Mouse (Mus musculus): ENCODE results near the gene Hoxb7. TPM values are rescaled to one million over a fixed set of nuclear protein-coding genes. Genes with fewer than 3 reads are reported as not detected.

Gene Hoxb7
- polyA plus RNA-seq, 1 experiment, result not detected

- H3K4me3 ChIP-seq (ENCODE audit: low read depth, low read length), result no peak overlapping the region
- H3K9me3 ChIP-seq (replicated peaks; ENCODE audit: control insufficient read depth, insufficient read depth, low read length, poor library complexity, severe bottlenecking), result no peaks in the 10 kb centered on the region
- H3K36me3 ChIP-seq (ENCODE audit: control insufficient read depth, insufficient read depth, low read length, poor library complexity, severe bottlenecking), result no peaks in the 10 kb centered on the region
- H3K4me1 ChIP-seq (ENCODE audit: control insufficient read depth, insufficient read depth, low read length), result no peaks in the 10 kb centered on the region
- no peak for TF ChIP-seq EP300 (IDR thresholded peaks at IDR 0.05; ENCODE audit: insufficient read depth, low read depth, low read length)
- TF ChIP-seq POLR2A (IDR thresholded peaks at IDR 0.05; ENCODE audit: insufficient read depth, low read length), result no peak
- TF ChIP-seq CTCF (IDR thresholded peaks at IDR 0.05; ENCODE audit: low read depth, low read length), result no peak
- H3K27me3 ChIP-seq (ENCODE audit: control insufficient read depth, insufficient read depth, low read length, poor library complexity, severe bottlenecking), result peaks cover 62% of the 10 kb centered on the region
- H3K27ac ChIP-seq (ENCODE audit: insufficient read depth, low read length), result no peak overlapping the region
- no peak overlapping the region for H3K9ac ChIP-seq (ENCODE audit: low read depth, poor library complexity, severe bottlenecking)
These were observed 27.5 kb downstream of the Hoxb7 start for GRCm38 (mm10) chr11:96313806-96314428.

GRCm38 (mm10) chr11:96314671-96315343, 28.4 kb downstream of the Hoxb7 start:
- no peak overlapping the region for H3K9ac ChIP-seq (ENCODE audit: low read depth, poor library complexity, severe bottlenecking)
- no peaks in the 10 kb centered on the region for H3K36me3 ChIP-seq (ENCODE audit: control insufficient read depth, insufficient read depth, low read length, poor library complexity, severe bottlenecking)
- peaks cover 66% of the 10 kb centered on the region for H3K27me3 ChIP-seq (ENCODE audit: control insufficient read depth, insufficient read depth, low read length, poor library complexity, severe bottlenecking)
- no peaks in the 10 kb centered on the region for H3K4me1 ChIP-seq (ENCODE audit: control insufficient read depth, insufficient read depth, low read length)
- no peaks in the 10 kb centered on the region for H3K9me3 ChIP-seq (replicated peaks; ENCODE audit: control insufficient read depth, insufficient read depth, low read length, poor library complexity, severe bottlenecking)
- H3K4me3 ChIP-seq (ENCODE audit: low read depth, low read length), result no peak overlapping the region
- H3K27ac ChIP-seq (ENCODE audit: insufficient read depth, low read length), result no peak overlapping the region
- no peak for TF ChIP-seq POLR2A (IDR thresholded peaks at IDR 0.05; ENCODE audit: insufficient read depth, low read length)
- no peak for TF ChIP-seq CTCF (IDR thresholded peaks at IDR 0.05; ENCODE audit: low read depth, low read length)
- TF ChIP-seq EP300 (IDR thresholded peaks at IDR 0.05; ENCODE audit: insufficient read depth, low read depth, low read length), result no peak

- H3K27me3 ChIP-seq (ENCODE audit: control insufficient read depth, insufficient read depth, low read length, poor library complexity, severe bottlenecking), result peaks cover 68% of the 10 kb centered on the region
- H3K4me3 ChIP-seq (ENCODE audit: low read depth, low read length), result no peak overlapping the region
- H3K36me3 ChIP-seq (ENCODE audit: control insufficient read depth, insufficient read depth, low read length, poor library complexity, severe bottlenecking), result no peaks in the 10 kb centered on the region
- TF ChIP-seq CTCF (IDR thresholded peaks at IDR 0.05; ENCODE audit: low read depth, low read length), result no peak
- no peak for TF ChIP-seq POLR2A (IDR thresholded peaks at IDR 0.05; ENCODE audit: insufficient read depth, low read length)
- no peak for TF ChIP-seq EP300 (IDR thresholded peaks at IDR 0.05; ENCODE audit: insufficient read depth, low read depth, low read length)
- no peak overlapping the region for H3K27ac ChIP-seq (ENCODE audit: insufficient read depth, low read length)
- H3K9me3 ChIP-seq (replicated peaks; ENCODE audit: control insufficient read depth, insufficient read depth, low read length, poor library complexity, severe bottlenecking), result no peaks in the 10 kb centered on the region
- no peaks in the 10 kb centered on the region for H3K4me1 ChIP-seq (ENCODE audit: control insufficient read depth, insufficient read depth, low read length)
- H3K9ac ChIP-seq (ENCODE audit: low read depth, poor library complexity, severe bottlenecking), result no peak overlapping the region
These were observed 28.9 kb downstream of the Hoxb7 start for GRCm38 (mm10) chr11:96315344-96315681.

- Histone ChIP-seq H3K36me3 (ENCODE audit: control insufficient read depth, insufficient read depth, low read length, poor library complexity, severe bottlenecking) (no peaks in the 10 kb centered on the region), H3K4me3 (ENCODE audit: low read depth, low read length) (no peak overlapping the region), H3K27me3 (ENCODE audit: control insufficient read depth, insufficient read depth, low read length, poor library complexity, severe bottlenecking) (peaks cover 69% of the 10 kb centered on the region), H3K27ac (ENCODE audit: insufficient read depth, low read length) (no peak overlapping the region), H3K9ac (ENCODE audit: low read depth, poor library complexity, severe bottlenecking) (no peak overlapping the region), H3K4me1 (ENCODE audit: control insufficient read depth, insufficient read depth, low read length) (no peaks in the 10 kb centered on the region), H3K9me3 (replicated peaks; ENCODE audit: control insufficient read depth, insufficient read depth, low read length, poor library complexity, severe bottlenecking) (no peaks in the 10 kb centered on the region)
- TF ChIP-seq CTCF (IDR thresholded peaks at IDR 0.05; ENCODE audit: low read depth, low read length) (no peak), POLR2A (IDR thresholded peaks at IDR 0.05; ENCODE audit: insufficient read depth, low read length) (no peak), EP300 (IDR thresholded peaks at IDR 0.05; ENCODE audit: insufficient read depth, low read depth, low read length) (no peak)
These were observed 30.5 kb downstream of the Hoxb7 start for GRCm38 (mm10) chr11:96316696-96317607.

GRCm38 (mm10) chr11:96317608-96318367, 31.4 kb downstream of the Hoxb7 start, which contains the start of gene Hoxb4:
TSS of gene Hoxb4 (plus strand) at chr11:96318267.
- Histone ChIP-seq H3K27ac (ENCODE audit: insufficient read depth, low read length) (no peak within 1 kb of the TSS), H3K4me1 (ENCODE audit: control insufficient read depth, insufficient read depth, low read length) (no peaks in the 10 kb centered on the region), H3K9me3 (replicated peaks; ENCODE audit: control insufficient read depth, insufficient read depth, low read length, poor library complexity, severe bottlenecking) (no peaks in the 10 kb centered on the region), H3K4me3 (ENCODE audit: low read depth, low read length) (peak within 1 kb of the TSS; percentile 61), H3K9ac (ENCODE audit: low read depth, poor library complexity, severe bottlenecking) (peak within 1 kb of the TSS; percentile 66), H3K27me3 (ENCODE audit: control insufficient read depth, insufficient read depth, low read length, poor library complexity, severe bottlenecking) (peaks cover 67% of the 10 kb centered on the region), H3K36me3 (ENCODE audit: control insufficient read depth, insufficient read depth, low read length, poor library complexity, severe bottlenecking) (no peaks in the 10 kb centered on the region)
- TF ChIP-seq EP300 (IDR thresholded peaks at IDR 0.05; ENCODE audit: insufficient read depth, low read depth, low read length) (no peak), CTCF (IDR thresholded peaks at IDR 0.05; ENCODE audit: low read depth, low read length) (no peak), POLR2A (IDR thresholded peaks at IDR 0.05; ENCODE audit: insufficient read depth, low read length) (no peak)

Data from ES-Bruce4 (cell line).